Mouse (Mus musculus) right cerebral cortex, postnatal 25 days (tissue): ENCODE measurements around the gene Wrb.

Experiments
- DNase-seq: peaks from one replicate; pipeline ENCODE4 v3.0.0; 2022

Wrb gene

GRCm38 (mm10) chr16:96159091-96159731 lies 14.0 kb downstream of the Wrb start:
- DNase-seq: peak; percentile 45

GRCm38 (mm10) chr16:96159794-96160346 lies 14.7 kb downstream of the Wrb start:
- no peak for DNase-seq

GRCm38 (mm10) chr16:96160927-96161326 lies 15.7 kb downstream of the Wrb start:
- no peak for DNase-seq

- DNase-seq: no peak
These were observed 16.1 kb downstream of the Wrb start for GRCm38 (mm10) chr16:96161336-96161735.

- no peak for DNase-seq
These were observed 20.6 kb downstream of the Wrb start for GRCm38 (mm10) chr16:96165723-96166264.

- no peak for DNase-seq
These were observed 23.6 kb downstream of the Wrb start for GRCm38 (mm10) chr16:96168837-96169236.

GRCm38 (mm10) chr16:96173648-96174047 lies 28.4 kb downstream of the Wrb start:
- no peak for DNase-seq

- DNase-seq: no peak
These were observed 30.2 kb downstream of the Wrb start for GRCm38 (mm10) chr16:96175399-96175798.

GRCm38 (mm10) chr16:96179156-96179555 lies 33.9 kb downstream of the Wrb start:
- DNase-seq: no peak

- DNase-seq: no peak
These were observed 42.4 kb downstream of the Wrb start for GRCm38 (mm10) chr16:96187619-96188018.

- peak; percentile 99 for DNase-seq
These were observed 46.6 kb downstream of the Wrb start, which contains the start of gene Lca5l for GRCm38 (mm10) chr16:96191531-96192506. TSS of gene Lca5l (minus strand) at chr16:96192271.

- no peak for DNase-seq
These were observed 54.9 kb downstream of the Wrb start, which contains the start of gene Sh3bgr for GRCm38 (mm10) chr16:96199913-96200701. TSS of gene Sh3bgr (plus strand) at chr16:96200450.

GRCm38 (mm10) chr16:96200702-96201028 lies 55.5 kb downstream of the Wrb start:
- DNase-seq: no peak

GRCm38 (mm10) chr16:96201485-96202232 lies 56.5 kb downstream of the Wrb start:
- DNase-seq: no peak
